Mouse (Mus musculus) hindbrain, embryonic 11.5 days (tissue): ENCODE data around the gene Lhb. TPM values are rescaled to one million over a fixed set of nuclear protein-coding genes. Genes with fewer than 3 reads are reported as not detected.
A peak's percentile ranks its signal among the peaks of the same experiment; 100 is the strongest.

Source experiments
- ATAC-seq: fragments of 200-750 bp; cut with Nextera tagmentation; 2 replicates; pipeline ENCODE4 v1.8.0; 2017; ENCODE audit warnings: mild to moderate bottlenecking, moderate TSS enrichment, moderate library complexity; ENCODE audit not compliant: low FRiP score
- DNase-seq: peaks from one replicate; pipeline ENCODE4 v3.0.0-alpha.2; 2015; ENCODE audit warnings: low spot score
- H3K27ac ChIP-seq: fragments of 300-500 bp; sonication (generic); 2 replicates; pipeline ENCODE4 v1.5.1; 2014; ENCODE audit warnings: mild to moderate bottlenecking, low read depth, low read length
- H3K27me3 ChIP-seq: fragments of 300-500 bp; sonication (generic); 2 replicates; pipeline ENCODE4 v1.6.1; 2014; ENCODE audit warnings: mild to moderate bottlenecking, low read length, moderate library complexity, mixed read lengths; ENCODE audit not compliant: control insufficient read depth, insufficient read depth
- H3K36me3 ChIP-seq: fragments of 300-500 bp; sonication (generic); 2 replicates; pipeline ENCODE4 v1.6.1; 2014; ENCODE audit warnings: mild to moderate bottlenecking, low read length, moderate library complexity, mixed read lengths; ENCODE audit not compliant: control insufficient read depth, insufficient read depth
- H3K4me1 ChIP-seq: fragments of 300-500 bp; sonication (generic); replicated peaks from 2 replicates; pipeline ENCODE4 v1.6.1; 2014; ENCODE audit warnings: low read length, mixed read lengths; ENCODE audit not compliant: control insufficient read depth, insufficient read depth
- H3K4me2 ChIP-seq: fragments of 300-500 bp; sonication (generic); replicated peaks from 2 replicates; pipeline ENCODE4 v1.6.1; 2014; ENCODE audit warnings: mild to moderate bottlenecking, low read depth, low read length
- H3K4me3 ChIP-seq: fragments of 300-500 bp; sonication (generic); 2 replicates; pipeline ENCODE4 v1.5.1; 2014; ENCODE audit warnings: low read depth, low read length
- H3K9ac ChIP-seq: fragments of 300-500 bp; sonication (generic); 2 replicates; pipeline ENCODE4 v1.6.1; 2014; ENCODE audit warnings: low read depth, low read length
- H3K9me3 ChIP-seq: fragments of 300-500 bp; sonication (generic); 2 replicates; pipeline ENCODE4 v1.6.1; 2016; ENCODE audit warnings: low read length; ENCODE audit not compliant: control insufficient read depth
- WGBS: fragments of 180-500 bp; shearing (Covaris S2); extraction: QIAGEN DNeasy Blood & Tissue Kit; methylation state at CpG from one replicate; pipeline ENCODE4 v1.1.7; 2014; 5-methylcytosine and 5-hydroxymethylcytosine counted together
- polyA plus RNA-seq: library from polyadenylated mRNA; unstranded; fragments of >200 nt; fragmentation: Nextera tagmentation; extraction: Ambion mirVana; gene quantifications from 2 replicates; pipeline ENCODE4 v1.2.1, GENCODE M21; 2014

Gene Lhb
- polyA plus RNA-seq, 1 experiment from 2014 or later = not detected

- WGBS = 25% methylated on average over 19 of the region's 19 CpGs
- Histone ChIP-seq H3K4me3 (no peak within 1 kb of the TSS), H3K4me1 (peaks cover 15% of the 10 kb centered on the region), H3K36me3 (no peaks in the 10 kb centered on the region), H3K9me3 (no peaks in the 10 kb centered on the region), H3K27ac (no peak within 1 kb of the TSS), H3K9ac (no peak within 1 kb of the TSS), H3K4me2 (no peak within 1 kb of the TSS), H3K27me3 (no peaks in the 10 kb centered on the region)
- no peak for ATAC-seq
- DNase-seq = no peak
Measured at GRCm38 (mm10) chr7:45437521-45438276, 17.1 kb downstream of the Lhb start, which contains the start of gene Ruvbl2. Gene Ruvbl2 (minus strand): TSS chr7:45438096.

GRCm38 (mm10) chr7:45443526-45444420 lies 23.2 kb downstream of the Lhb start:
- Histone ChIP-seq H3K4me3 (no peak overlapping the region), H3K36me3 (no peaks in the 10 kb centered on the region), H3K27ac (no peak overlapping the region), H3K4me2 (no peak overlapping the region), H3K9ac (no peak overlapping the region), H3K27me3 (no peaks in the 10 kb centered on the region), H3K9me3 (no peaks in the 10 kb centered on the region), H3K4me1 (no peaks in the 10 kb centered on the region)
- ATAC-seq = no peak
- no peak for DNase-seq
- 90% methylated on average over 22 of the region's 22 CpGs for WGBS

GRCm38 (mm10) chr7:45446589-45446988 lies 26.0 kb downstream of the Lhb start:
- Histone ChIP-seq H3K9me3 (no peaks in the 10 kb centered on the region), H3K9ac (no peak overlapping the region), H3K4me2 (no peak overlapping the region), H3K27ac (no peak overlapping the region), H3K27me3 (no peaks in the 10 kb centered on the region), H3K4me3 (no peak overlapping the region), H3K4me1 (no peaks in the 10 kb centered on the region), H3K36me3 (no peaks in the 10 kb centered on the region)
- ATAC-seq (no peak), DNase-seq (no peak)

GRCm38 (mm10) chr7:45447325-45447990 lies 26.8 kb downstream of the Lhb start:
- H3K9me3 ChIP-seq = no peaks in the 10 kb centered on the region
- peak; percentile 49 for DNase-seq
- no peaks in the 10 kb centered on the region for H3K27me3 ChIP-seq
- no peaks in the 10 kb centered on the region for H3K36me3 ChIP-seq
- WGBS = 28% methylated on average over 11 of the region's 11 CpGs
- H3K4me3 ChIP-seq = no peak overlapping the region
- ATAC-seq = no peak
- no peaks in the 10 kb centered on the region for H3K4me1 ChIP-seq
- H3K4me2 ChIP-seq = no peak overlapping the region
- no peak overlapping the region for H3K27ac ChIP-seq
- H3K9ac ChIP-seq = no peak overlapping the region

GRCm38 (mm10) chr7:45449974-45450373 lies 29.4 kb downstream of the Lhb start:
- H3K9me3 ChIP-seq = no peaks in the 10 kb centered on the region
- ATAC-seq (no peak), DNase-seq (no peak)
- no peak overlapping the region for H3K27ac ChIP-seq
- no peak overlapping the region for H3K9ac ChIP-seq
- 100% methylated on average over 1 of the region's 1 CpGs for WGBS
- no peak overlapping the region for H3K4me3 ChIP-seq
- peaks cover 3% of the 10 kb centered on the region; the same call in 1 of the 2 replicates for H3K36me3 ChIP-seq
- no peaks in the 10 kb centered on the region for H3K27me3 ChIP-seq
- no peaks in the 10 kb centered on the region for H3K4me1 ChIP-seq
- no peak overlapping the region for H3K4me2 ChIP-seq

- no peak overlapping the region for H3K9ac ChIP-seq
Measured at GRCm38 (mm10) chr7:45451344-45451982, 30.8 kb downstream of the Lhb start.

GRCm38 (mm10) chr7:45454971-45455370 lies 34.4 kb downstream of the Lhb start:
- no peak overlapping the region for H3K4me3 ChIP-seq
- H3K9me3 ChIP-seq = no peaks in the 10 kb centered on the region
- WGBS = 82% methylated on average over 15 of the region's 15 CpGs
- DNase-seq = no peak
- H3K27me3 ChIP-seq = no peaks in the 10 kb centered on the region
- H3K4me2 ChIP-seq = no peak overlapping the region
- no peak for ATAC-seq
- no peak overlapping the region for H3K9ac ChIP-seq
- no peak overlapping the region for H3K27ac ChIP-seq
- peaks cover 9% of the 10 kb centered on the region; the same call in 1 of the 2 replicates for H3K4me1 ChIP-seq
- peaks cover 5% of the 10 kb centered on the region for H3K36me3 ChIP-seq

More at GRCm38 (mm10) chr7:45451344-45451982, 30.8 kb downstream of the Lhb start:
- no peak overlapping the region for H3K27ac ChIP-seq
- DNase-seq (peak; percentile 90), ATAC-seq (peak; percentile 71; the same call in 1 of the 2 replicates)
- H3K4me1 ChIP-seq = no peaks in the 10 kb centered on the region
- H3K9me3 ChIP-seq = no peaks in the 10 kb centered on the region
- no peak overlapping the region for H3K4me2 ChIP-seq
- no peaks in the 10 kb centered on the region for H3K27me3 ChIP-seq
- WGBS = 54% methylated on average over 23 of the region's 23 CpGs
- peaks cover 3% of the 10 kb centered on the region; the same call in 1 of the 2 replicates for H3K36me3 ChIP-seq
- no peak overlapping the region for H3K4me3 ChIP-seq
